Mouse (Mus musculus): ENCODE data around the gene Dhrs11. TPM values are rescaled to one million over a fixed set of nuclear protein-coding genes. Genes with fewer than 3 reads are reported as not detected.
A peak's percentile ranks its signal among the peaks of the same experiment; 100 is the strongest.
"Not testable (repeated sequence)": the region's sequence is repeated elsewhere in the genome, so short reads cannot be mapped to it uniquely, and the experiment has no call there.

Gene Dhrs11
- 10 to 100 TPM in 1 of 3 experiments, 1 to 10 TPM in 2; 7.9 to 10.9 (median 9.0) TPM for polyA plus RNA-seq (2017; shearing (Covaris generic))

GRCm38 (mm10) chr11:84828516-84829399 is at the start of gene Dhrs11:
Gene Dhrs11, minus strand, starts transcription at chr11:84828994.
- ATAC-seq, result peak; percentile 91

GRCm38 (mm10) chr11:84876020-84876419 is 47.2 kb upstream of the Dhrs11 start:
- not testable (repeated sequence) for ATAC-seq

GRCm38 (mm10) chr11:84873042-84873833 is 44.4 kb upstream of the Dhrs11 start:
- no peak for ATAC-seq

GRCm38 (mm10) chr11:84871548-84872069 is 42.8 kb upstream of the Dhrs11 start:
- no peak for ATAC-seq

GRCm38 (mm10) chr11:84871046-84871445 is 42.3 kb upstream of the Dhrs11 start:
- peak; percentile 13 for ATAC-seq

GRCm38 (mm10) chr11:84870337-84871043 is 41.7 kb upstream of the Dhrs11 start, which contains the start of gene Ggnbp2:
Gene Ggnbp2, minus strand, starts transcription at chr11:84870817.
- peak; percentile 70 for ATAC-seq

- peak; percentile 69 for ATAC-seq
These were observed 40.9 kb upstream of the Dhrs11 start for GRCm38 (mm10) chr11:84869537-84870232.

- no peak for ATAC-seq
These were observed 40.0 kb upstream of the Dhrs11 start for GRCm38 (mm10) chr11:84868786-84869259.

GRCm38 (mm10) chr11:84867586-84867985 is 38.8 kb upstream of the Dhrs11 start:
- ATAC-seq, result no peak

GRCm38 (mm10) chr11:84865268-84865667 is 36.5 kb upstream of the Dhrs11 start:
- no peak for ATAC-seq

GRCm38 (mm10) chr11:84855285-84855684 is 26.5 kb upstream of the Dhrs11 start:
- ATAC-seq, result no peak

- no peak for ATAC-seq
These were observed 18.8 kb upstream of the Dhrs11 start for GRCm38 (mm10) chr11:84847475-84848090.

GRCm38 (mm10) chr11:84846741-84847474 is 18.1 kb upstream of the Dhrs11 start:
- no peak for ATAC-seq

- ATAC-seq, result no peak
These were observed 10.5 kb upstream of the Dhrs11 start for GRCm38 (mm10) chr11:84839330-84839729.

- peak; percentile 12 for ATAC-seq
These were observed 701 bp upstream of the Dhrs11 start for GRCm38 (mm10) chr11:84829495-84829894.

GRCm38 (mm10) chr11:84827901-84828503 is 792 bp downstream of the Dhrs11 start:
- no peak for ATAC-seq

- no peak for ATAC-seq
These were observed 1.3 kb downstream of the Dhrs11 start for GRCm38 (mm10) chr11:84827492-84827891.

- ATAC-seq, result no peak
These were observed 2.6 kb downstream of the Dhrs11 start for GRCm38 (mm10) chr11:84826185-84826584.

- no peak for ATAC-seq
These were observed 3.5 kb downstream of the Dhrs11 start for GRCm38 (mm10) chr11:84825261-84825807.

GRCm38 (mm10) chr11:84823484-84823897 is 5.3 kb downstream of the Dhrs11 start:
- ATAC-seq, result no peak

All from inflammation-experienced regulatory T-cells, adult 6 months (primary cell).